8 mouse cellular contexts compared by ENCODE assay signal in the genomic region with DNA sequence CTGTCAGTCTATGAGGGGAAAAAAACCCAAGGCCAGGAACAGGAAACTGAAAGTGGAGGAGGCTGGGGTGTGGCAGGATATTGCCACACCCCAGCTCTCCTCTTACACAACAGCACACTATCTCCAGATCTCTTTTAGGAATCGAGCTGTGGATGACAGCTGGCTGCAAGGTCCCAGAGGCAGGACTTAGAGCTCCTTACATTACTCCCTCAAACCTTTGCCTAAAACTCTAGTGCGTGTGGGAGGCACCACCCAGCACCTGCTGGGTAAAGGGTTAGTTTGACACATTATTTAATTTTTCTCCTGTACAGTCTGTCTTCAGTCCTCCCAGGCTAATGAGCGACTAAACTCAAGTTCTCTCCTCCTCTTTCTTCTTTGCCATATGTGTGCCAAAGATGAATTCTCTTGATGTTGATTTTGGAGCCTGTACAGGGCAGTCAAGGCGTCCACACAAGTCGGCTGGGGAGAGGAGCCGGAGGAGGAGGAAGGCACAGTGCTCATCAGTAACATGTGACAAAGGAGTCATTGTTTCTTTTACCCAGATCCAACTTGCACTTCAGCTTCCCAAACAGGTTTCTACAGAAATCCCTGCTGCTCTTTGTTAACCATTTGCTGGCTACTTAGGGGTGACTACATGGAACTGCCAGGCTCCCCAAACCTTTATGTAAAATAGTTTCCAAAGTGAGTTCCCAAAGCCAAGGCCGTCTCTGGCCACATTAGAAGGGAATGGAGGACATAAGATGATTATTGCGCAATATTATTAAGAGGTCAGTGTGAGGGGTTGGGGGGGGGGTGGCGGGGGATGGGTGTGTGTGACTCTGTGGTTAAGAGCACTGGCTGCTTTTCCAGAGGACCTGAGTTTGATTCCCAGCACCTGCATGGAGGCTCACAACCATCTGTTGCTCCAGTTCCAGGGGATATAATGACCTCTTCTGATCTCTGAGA. TPM values are rescaled to one million over a fixed set of nuclear protein-coding genes. Genes with fewer than 3 reads are reported as not detected.
DNase-seq lines count a peak whose midpoint lies in the region; ATAC-seq and TF ChIP-seq lines count a peak whose summit lies in the region.

No protein-coding gene starts in this region.

- TF ChIP-seq CTCF in embryonic fibroblast, embryonic 13.5 days (IDR thresholded peaks at IDR 0.05; ENCODE audit: borderline replicate concordance, insufficient read depth, low read length), result no peak

- no peak for ATAC-seq in kidney, embryonic 15.5 days (replicated peaks; ENCODE audit: low FRiP score)
- ATAC-seq in neural tube, embryonic 15.5 days (ENCODE audit: low FRiP score), result no peak
- no peak for ATAC-seq in forebrain, embryonic 11.5 days (replicated peaks; ENCODE audit: low FRiP score)

- H3K27me3 ChIP-seq in kidney, embryonic 15.5 days, result no peaks in the 10 kb centered on the region
- no peaks in the 10 kb centered on the region for H3K27me3 ChIP-seq in hindbrain, embryonic 10.5 days (ENCODE audit: insufficient read depth, poor library complexity, severe bottlenecking)
- no peaks in the 10 kb centered on the region for H3K27me3 ChIP-seq in neural tube, embryonic 15.5 days (replicated peaks)
- H3K27me3 ChIP-seq in forebrain, embryonic 11.5 days (ENCODE audit: control insufficient read depth, insufficient read depth, low read length), result no peaks in the 10 kb centered on the region

- no peaks in the 10 kb centered on the region; the same call in 1 of the 2 replicates for H3K9me3 ChIP-seq in kidney, embryonic 15.5 days (replicated peaks)
- H3K9me3 ChIP-seq in hindbrain, embryonic 10.5 days, result no peaks in the 10 kb centered on the region; the same call in 1 of the 2 replicates
- no peaks in the 10 kb centered on the region for H3K9me3 ChIP-seq in neural tube, embryonic 15.5 days (replicated peaks)
- H3K9me3 ChIP-seq in forebrain, embryonic 11.5 days (ENCODE audit: control insufficient read depth, low read length), result no peaks in the 10 kb centered on the region

- H3K36me3 ChIP-seq in kidney, embryonic 15.5 days, result no peaks in the 10 kb centered on the region
- H3K36me3 ChIP-seq in macrophage (ENCODE audit: inconsistent target), result no peaks in the 10 kb centered on the region
- H3K36me3 ChIP-seq in hindbrain, embryonic 10.5 days, result no peaks in the 10 kb centered on the region
- no peaks in the 10 kb centered on the region for H3K36me3 ChIP-seq in neural tube, embryonic 15.5 days
- no peaks in the 10 kb centered on the region for H3K36me3 ChIP-seq in forebrain, embryonic 11.5 days (ENCODE audit: control insufficient read depth, insufficient read depth, low read length)

- no peak overlapping the region for H3K9ac ChIP-seq in kidney, embryonic 15.5 days
- H3K9ac ChIP-seq in neural tube, embryonic 15.5 days (replicated peaks), result no peak overlapping the region
- H3K9ac ChIP-seq in forebrain, embryonic 11.5 days (ENCODE audit: low read length), result no peak overlapping the region

- peak overlapping the region; percentile 21; the same call in 1 of the 2 replicates for H3K4me2 ChIP-seq in kidney, embryonic 15.5 days
- H3K4me2 ChIP-seq in neural tube, embryonic 15.5 days, result no peak overlapping the region
- no peak overlapping the region for H3K4me2 ChIP-seq in forebrain, embryonic 11.5 days (ENCODE audit: low read depth, low read length, severe bottlenecking)

- WGBS in kidney, embryonic 15.5 days, result 48% methylated on average over 9 of the region's 9 CpGs
- 28% methylated on average over 7 of the region's 9 CpGs for WGBS in macrophage (ENCODE audit: missing documents)
- WGBS in hindbrain, embryonic 10.5 days, result 70% methylated on average over 9 of the region's 9 CpGs
- 65% methylated on average over 9 of the region's 9 CpGs for WGBS in neural tube, embryonic 15.5 days
- 71% methylated on average over 9 of the region's 9 CpGs for WGBS in forebrain, embryonic 11.5 days

- no peak overlapping the region for H3K4me3 ChIP-seq in embryonic fibroblast, embryonic 13.5 days (ENCODE audit: insufficient read depth, low read length)
- no peak overlapping the region for H3K4me3 ChIP-seq in kidney, embryonic 15.5 days (replicated peaks)
- H3K4me3 ChIP-seq in macrophage (ENCODE audit: inconsistent target), result no peak overlapping the region
- no peak overlapping the region for H3K4me3 ChIP-seq in hindbrain, embryonic 10.5 days
- no peak overlapping the region for H3K4me3 ChIP-seq in neural tube, embryonic 15.5 days (replicated peaks)
- no peak overlapping the region for H3K4me3 ChIP-seq in forebrain, embryonic 11.5 days (ENCODE audit: low read depth, low read length)

- no peaks in the 10 kb centered on the region for H3K4me1 ChIP-seq in embryonic fibroblast, embryonic 13.5 days (ENCODE audit: control insufficient read depth, insufficient read depth, low read length)
- peaks cover 17% of the 10 kb centered on the region for H3K4me1 ChIP-seq in kidney, embryonic 15.5 days
- H3K4me1 ChIP-seq in hindbrain, embryonic 10.5 days (replicated peaks), result peaks cover 25% of the 10 kb centered on the region
- peaks cover 4% of the 10 kb centered on the region; the same call in 1 of the 2 replicates for H3K4me1 ChIP-seq in neural tube, embryonic 15.5 days
- H3K4me1 ChIP-seq in forebrain, embryonic 11.5 days (replicated peaks; ENCODE audit: control insufficient read depth, insufficient read depth, low read length), result no peaks in the 10 kb centered on the region

- peak overlapping the region; percentile 79 for H3K27ac ChIP-seq in embryonic fibroblast, embryonic 13.5 days (ENCODE audit: insufficient read depth, low read length)
- peak overlapping the region; percentile 54 for H3K27ac ChIP-seq in kidney, embryonic 15.5 days
- H3K27ac ChIP-seq in macrophage, result peak overlapping the region; percentile 96
- H3K27ac ChIP-seq in hindbrain, embryonic 10.5 days, result no peak overlapping the region
- H3K27ac ChIP-seq in neural tube, embryonic 15.5 days (replicated peaks), result no peak overlapping the region
- H3K27ac ChIP-seq in forebrain, embryonic 11.5 days (ENCODE audit: low read depth, low read length), result no peak overlapping the region

- TF ChIP-seq POLR2A in embryonic fibroblast, embryonic 13.5 days (IDR thresholded peaks at IDR 0.05; ENCODE audit: low read depth, low read length), result no peak

- H3K79me2 ChIP-seq in macrophage (ENCODE audit: inconsistent target), result peaks cover 13% of the 10 kb centered on the region

- DNase-seq in thymus, postnatal 0 days (ENCODE audit: low spot score), result peak; percentile 45
- no peak for DNase-seq in thymus, adult 18-20 months
- no peak for DNase-seq in hindbrain, embryonic 10.5 days (ENCODE audit: low spot score)
- no peak for DNase-seq in forebrain, embryonic 11.5 days (ENCODE audit: low spot score)

RNA-seq across cellular contexts. Expression of a gene that starts 3.6 kb away (rescaled TPM):
- polyA plus RNA-seq in thymus, postnatal 0 days (2015; fragmentation: Nextera tagmentation; extraction: Ambion mirVana), result 4.2 and 6.5 TPM in 2 replicates
- not detected in 2 replicates for polyA plus RNA-seq in embryonic fibroblast, embryonic 13.5 days (2011; ENCODE audit: insufficient read length, low read depth, missing spikeins)
- polyA plus RNA-seq in kidney, embryonic 15.5 days (2015; fragmentation: Nextera tagmentation; extraction: Ambion mirVana), result 2.9 and 3.5 TPM in 2 replicates
- 100 to 1,000 TPM in 11 of 26 experiments, 10 to 100 TPM in 14, 1 to 10 TPM in 1; 9.6 to 286 (median 85.2) TPM for total RNA-seq in macrophage (2018; cell fraction: chromatin; rRNA removed)
- 100 to 1,000 TPM in 13 of 26 experiments, 10 to 100 TPM in 13; 35.3 to 269 (median 99.3) TPM for total RNA-seq in macrophage (2018; cell fraction: cytosol; rRNA removed)
- total RNA-seq in macrophage (2018; cell fraction: nucleus; rRNA removed), result 100 to 1,000 TPM in 15 of 26 experiments, 10 to 100 TPM in 11; 38.6 to 490 (median 169) TPM
- 34.5 to 71.7 TPM (median 59.9 TPM) in 3 replicates for polyA plus RNA-seq in macrophage (2018)
- 4.3 and 4.9 TPM in 2 replicates for polyA plus RNA-seq in hindbrain, embryonic 10.5 days (2016; fragmentation: Nextera tagmentation; extraction: Ambion mirVana)
- 8.6 and 10.0 TPM in 2 replicates for polyA plus RNA-seq in neural tube, embryonic 15.5 days (2015; fragmentation: Nextera tagmentation; extraction: Ambion mirVana)
- polyA plus RNA-seq in forebrain, embryonic 11.5 days (2014; fragmentation: Nextera tagmentation; extraction: Ambion mirVana), result 3.5 and 4.3 TPM in 2 replicates

RNA-seq across cellular contexts. Expression of a gene that starts 8.7 kb away (rescaled TPM):
- polyA plus RNA-seq in thymus, postnatal 0 days (2015; fragmentation: Nextera tagmentation; extraction: Ambion mirVana), result 136 and 163 TPM in 2 replicates
- 15.8 and 21.7 TPM in 2 replicates for polyA plus RNA-seq in embryonic fibroblast, embryonic 13.5 days (2011; ENCODE audit: insufficient read length, low read depth, missing spikeins)
- polyA plus RNA-seq in kidney, embryonic 15.5 days (2015; fragmentation: Nextera tagmentation; extraction: Ambion mirVana), result 4.3 and 4.5 TPM in 2 replicates
- 100 to 1,000 TPM in 18 of 26 experiments, 10 to 100 TPM in 8; 50.2 to 670 (median 341) TPM for total RNA-seq in macrophage (2018; cell fraction: chromatin; rRNA removed)
- 1,000 to 10,000 TPM in 9 of 26 experiments, 100 to 1,000 TPM in 17; 312 to 1,199 (median 634) TPM for total RNA-seq in macrophage (2018; cell fraction: cytosol; rRNA removed)
- 1,000 to 10,000 TPM in 10 of 26 experiments, 100 to 1,000 TPM in 16; 253 to 1,712 (median 806) TPM for total RNA-seq in macrophage (2018; cell fraction: nucleus; rRNA removed)
- 196 to 602 TPM (median 274 TPM) in 3 replicates for polyA plus RNA-seq in macrophage (2018)
- polyA plus RNA-seq in hindbrain, embryonic 10.5 days (2016; fragmentation: Nextera tagmentation; extraction: Ambion mirVana), result 4.0 and 4.2 TPM in 2 replicates
- 5.3 and 13.9 TPM in 2 replicates for polyA plus RNA-seq in neural tube, embryonic 15.5 days (2015; fragmentation: Nextera tagmentation; extraction: Ambion mirVana)
- polyA plus RNA-seq in forebrain, embryonic 11.5 days (2014; fragmentation: Nextera tagmentation; extraction: Ambion mirVana), result 3.1 and 3.4 TPM in 2 replicates

RNA-seq across cellular contexts. Expression of a gene that starts 18.6 kb away (rescaled TPM):
- 60.4 and 66.8 TPM in 2 replicates for polyA plus RNA-seq in thymus, postnatal 0 days (2015; fragmentation: Nextera tagmentation; extraction: Ambion mirVana)
- 50.4 and 54.1 TPM in 2 replicates for polyA plus RNA-seq in embryonic fibroblast, embryonic 13.5 days (2011; ENCODE audit: insufficient read length, low read depth, missing spikeins)
- 13.8 and 14.1 TPM in 2 replicates for polyA plus RNA-seq in kidney, embryonic 15.5 days (2015; fragmentation: Nextera tagmentation; extraction: Ambion mirVana)
- 100 to 1,000 TPM in 12 of 26 experiments, 10 to 100 TPM in 14; 10.8 to 389 (median 88.2) TPM for total RNA-seq in macrophage (2018; cell fraction: chromatin; rRNA removed)
- total RNA-seq in macrophage (2018; cell fraction: cytosol; rRNA removed), result 1,000 to 10,000 TPM in 3 of 26 experiments, 100 to 1,000 TPM in 22, 10 to 100 TPM in 1; 90.6 to 1,092 (median 380) TPM
- total RNA-seq in macrophage (2018; cell fraction: nucleus; rRNA removed), result 100 to 1,000 TPM in 15 of 26 experiments, 10 to 100 TPM in 11; 33.8 to 808 (median 308) TPM
- 56.5 to 198 TPM (median 94.0 TPM) in 3 replicates for polyA plus RNA-seq in macrophage (2018)
- polyA plus RNA-seq in hindbrain, embryonic 10.5 days (2016; fragmentation: Nextera tagmentation; extraction: Ambion mirVana), result 7.4 and 8.9 TPM in 2 replicates
- 7.3 and 12.5 TPM in 2 replicates for polyA plus RNA-seq in neural tube, embryonic 15.5 days (2015; fragmentation: Nextera tagmentation; extraction: Ambion mirVana)
- 7.6 and 8.3 TPM in 2 replicates for polyA plus RNA-seq in forebrain, embryonic 11.5 days (2014; fragmentation: Nextera tagmentation; extraction: Ambion mirVana)

RNA-seq across cellular contexts. Expression of a gene that starts 18.8 kb away (rescaled TPM):
- 0.10 and 0.13 TPM in 2 replicates for polyA plus RNA-seq in thymus, postnatal 0 days (2015; fragmentation: Nextera tagmentation; extraction: Ambion mirVana)
- polyA plus RNA-seq in embryonic fibroblast, embryonic 13.5 days (2011; ENCODE audit: insufficient read length, low read depth, missing spikeins), result not detected in 2 replicates
- polyA plus RNA-seq in kidney, embryonic 15.5 days (2015; fragmentation: Nextera tagmentation; extraction: Ambion mirVana), result not detected in 2 replicates
- total RNA-seq in macrophage (2018; cell fraction: chromatin; rRNA removed), result 1 to 10 TPM in 14 of 26 experiments, under 1 TPM in 5, not detected in 7; 0.55 to 7.0 (median 2.0) TPM
- total RNA-seq in macrophage (2018; cell fraction: cytosol; rRNA removed), result under 1 TPM in 10 of 26 experiments, not detected in 16; 0.08 to 0.33 (median 0.10) TPM
- 1 to 10 TPM in 16 of 26 experiments, under 1 TPM in 6, not detected in 4; 0.40 to 4.7 (median 2.0) TPM for total RNA-seq in macrophage (2018; cell fraction: nucleus; rRNA removed)
- not detected in 3 replicates for polyA plus RNA-seq in macrophage (2018)
- not detected in 2 replicates for polyA plus RNA-seq in hindbrain, embryonic 10.5 days (2016; fragmentation: Nextera tagmentation; extraction: Ambion mirVana)
- polyA plus RNA-seq in neural tube, embryonic 15.5 days (2015; fragmentation: Nextera tagmentation; extraction: Ambion mirVana), result not detected in 2 replicates
- polyA plus RNA-seq in forebrain, embryonic 11.5 days (2014; fragmentation: Nextera tagmentation; extraction: Ambion mirVana), result not detected in 2 replicates

RNA-seq across cellular contexts. Expression of a gene that starts 34.2 kb away (rescaled TPM):
- polyA plus RNA-seq in thymus, postnatal 0 days (2015; fragmentation: Nextera tagmentation; extraction: Ambion mirVana), result 0.96 and 1.3 TPM in 2 replicates
- polyA plus RNA-seq in embryonic fibroblast, embryonic 13.5 days (2011; ENCODE audit: insufficient read length, low read depth, missing spikeins), result not detected in 2 replicates
- not detected in 2 replicates for polyA plus RNA-seq in kidney, embryonic 15.5 days (2015; fragmentation: Nextera tagmentation; extraction: Ambion mirVana)
- total RNA-seq in macrophage (2018; cell fraction: chromatin; rRNA removed), result under 1 TPM in 1 of 26 experiments, not detected in 25; 0.63 TPM
- under 1 TPM in 25 of 26 experiments, not detected in 1; 0.14 to 0.82 (median 0.40) TPM for total RNA-seq in macrophage (2018; cell fraction: cytosol; rRNA removed)
- total RNA-seq in macrophage (2018; cell fraction: nucleus; rRNA removed), result 1 to 10 TPM in 2 of 26 experiments, under 1 TPM in 10, not detected in 14; 0.44 to 1.4 (median 0.74) TPM
- 0.16 to 0.64 TPM (median 0.34 TPM) in 3 replicates for polyA plus RNA-seq in macrophage (2018)
- polyA plus RNA-seq in hindbrain, embryonic 10.5 days (2016; fragmentation: Nextera tagmentation; extraction: Ambion mirVana), result not detected in 2 replicates
- polyA plus RNA-seq in neural tube, embryonic 15.5 days (2015; fragmentation: Nextera tagmentation; extraction: Ambion mirVana), result 0.22 TPM in 1 of 2 replicates, not detected in the other
- polyA plus RNA-seq in forebrain, embryonic 11.5 days (2014; fragmentation: Nextera tagmentation; extraction: Ambion mirVana), result not detected in 2 replicates

Comparison
In these comparisons a context has a peak if more than half of its experiments do, and no peak if none do; other contexts are left out.
1. H3K27ac ChIP-seq: peak in embryonic fibroblast, embryonic 13.5 days (single experiment), kidney, embryonic 15.5 days (single experiment) and macrophage (single experiment); none in hindbrain, embryonic 10.5 days (single experiment), neural tube, embryonic 15.5 days (single experiment) and forebrain, embryonic 11.5 days (single experiment).